Mouse (Mus musculus): ENCODE results near the gene Gm12184.

Gene Gm12184

DNA sequence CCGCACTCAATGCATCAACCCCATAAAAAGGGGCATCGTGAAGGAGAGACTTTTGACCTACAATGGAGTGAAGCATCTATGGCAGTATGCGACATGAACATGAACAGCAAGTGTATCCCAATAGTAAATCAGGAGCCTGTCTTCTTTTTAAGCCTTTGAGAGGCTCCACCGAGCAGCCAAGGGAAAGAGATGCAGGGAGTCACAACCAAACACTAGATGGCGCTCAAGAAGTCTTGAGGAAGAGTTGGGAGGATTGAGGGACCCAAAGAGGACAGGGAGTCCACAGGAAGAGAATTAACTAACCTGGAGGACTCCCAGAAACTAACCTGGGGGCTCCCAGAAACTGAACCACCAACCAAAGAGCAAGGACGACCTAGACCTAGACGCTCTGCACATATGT, 47.0 kb downstream of the Gm12184 start:
- no peaks in the 10 kb centered on the region for H3K9me3 ChIP-seq (ENCODE audit: low read length)
- H3K4me1 ChIP-seq (replicated peaks; ENCODE audit: low read depth, low read length), result peaks cover 42% of the 10 kb centered on the region
- TF ChIP-seq CTCF (conservative IDR thresholded peaks at IDR 0.05; ENCODE audit: low read length) (peak; percentile 81), NANOG (IDR thresholded peaks at IDR 0.05; ENCODE audit: borderline replicate concordance, low read length) (no peak), POU5F1 (IDR thresholded peaks at IDR 0.05; ENCODE audit: borderline replicate concordance, low read length) (no peak)

DNA sequence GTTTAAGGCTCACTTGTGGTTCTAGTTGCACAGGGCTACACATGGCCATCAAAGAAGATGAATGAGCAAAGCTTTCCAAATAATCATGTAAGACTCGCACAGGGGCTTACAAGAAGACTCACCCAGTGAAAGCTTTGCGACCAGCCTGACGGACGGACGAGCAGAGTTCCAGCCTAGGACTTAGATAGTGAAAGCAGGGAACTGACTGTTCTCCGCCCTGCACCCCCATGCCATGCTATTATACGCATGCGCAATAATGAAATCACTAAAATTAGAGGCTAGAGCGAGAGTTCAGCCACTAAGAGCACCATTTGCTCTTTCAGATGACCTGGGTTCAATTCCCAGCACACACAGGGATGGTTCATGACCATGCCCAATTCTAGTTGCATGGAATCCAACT, 49.2 kb downstream of the Gm12184 start:
- H3K4me1 ChIP-seq (replicated peaks; ENCODE audit: low read depth, low read length), result peaks cover 33% of the 10 kb centered on the region
- H3K9me3 ChIP-seq (ENCODE audit: low read length), result no peaks in the 10 kb centered on the region
- H3K27me3 ChIP-seq (ENCODE audit: insufficient read depth, low read length), result no peaks in the 10 kb centered on the region
- TF ChIP-seq CTCF (conservative IDR thresholded peaks at IDR 0.05; ENCODE audit: low read length), result no peak
- TF ChIP-seq NANOG (IDR thresholded peaks at IDR 0.05; ENCODE audit: borderline replicate concordance, low read length), result no peak
- no peak for TF ChIP-seq POU5F1 (IDR thresholded peaks at IDR 0.05; ENCODE audit: borderline replicate concordance, low read length)
- no peaks in the 10 kb centered on the region for H3K36me3 ChIP-seq (ENCODE audit: insufficient read depth, low read length)
- no peak overlapping the region for H3K4me3 ChIP-seq (replicated peaks; ENCODE audit: low read length)

More for the DNA sequence above, 47.0 kb downstream of the Gm12184 start:
- Histone ChIP-seq H3K4me3 (replicated peaks; ENCODE audit: low read length) (peak overlapping the region; percentile 73), H3K36me3 (ENCODE audit: insufficient read depth, low read length) (no peaks in the 10 kb centered on the region), H3K27me3 (ENCODE audit: insufficient read depth, low read length) (no peaks in the 10 kb centered on the region)

DNA sequence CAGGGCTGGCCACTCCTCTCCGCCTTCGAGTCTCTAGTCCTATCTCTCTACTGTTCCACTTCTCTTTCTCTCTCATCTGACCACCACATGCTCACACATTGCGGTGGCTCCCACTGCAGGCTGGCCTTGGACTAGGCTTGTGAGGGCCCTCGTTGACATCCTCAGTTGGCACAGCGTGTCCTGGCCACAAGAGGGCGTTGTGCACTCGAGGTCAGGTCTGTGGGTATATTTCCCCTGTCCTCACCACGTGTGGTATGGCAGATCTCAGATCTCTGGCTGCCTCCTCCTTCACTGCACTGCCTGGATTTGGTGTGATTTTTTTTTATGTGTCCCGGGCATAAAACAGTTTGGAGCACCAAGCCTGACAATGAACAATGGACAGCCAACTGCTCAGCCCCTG, 49.8 kb downstream of the Gm12184 start:
- H3K4me1 ChIP-seq (replicated peaks; ENCODE audit: low read depth, low read length), result peaks cover 33% of the 10 kb centered on the region
- H3K27me3 ChIP-seq (ENCODE audit: insufficient read depth, low read length), result no peaks in the 10 kb centered on the region
- no peak for TF ChIP-seq POU5F1 (IDR thresholded peaks at IDR 0.05; ENCODE audit: borderline replicate concordance, low read length)
- TF ChIP-seq CTCF (conservative IDR thresholded peaks at IDR 0.05; ENCODE audit: low read length), result peak; percentile 69
- H3K4me3 ChIP-seq (replicated peaks; ENCODE audit: low read length), result no peak overlapping the region
- no peaks in the 10 kb centered on the region for H3K9me3 ChIP-seq (ENCODE audit: low read length)
- no peaks in the 10 kb centered on the region for H3K36me3 ChIP-seq (ENCODE audit: insufficient read depth, low read length)

DNA sequence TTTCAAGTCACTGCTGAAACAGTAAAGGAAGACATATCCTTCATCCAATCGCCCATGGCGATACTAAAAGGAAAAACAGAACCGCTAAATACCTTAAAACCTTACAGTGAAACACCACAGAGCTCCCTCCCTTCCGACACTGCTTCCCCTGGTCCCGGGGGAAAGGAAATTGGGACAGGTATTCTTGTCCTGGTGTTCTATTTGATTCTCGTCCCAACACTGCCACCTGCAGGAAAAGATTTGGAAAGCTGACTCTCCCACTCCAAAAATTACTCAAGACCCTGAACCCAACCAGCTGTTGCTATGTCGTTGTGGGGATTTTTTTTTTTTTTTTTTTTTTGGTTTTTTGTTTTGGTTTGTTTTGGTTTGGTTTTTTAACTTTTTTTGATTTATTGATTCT, 51.0 kb downstream of the Gm12184 start:
- Histone ChIP-seq H3K9me3 (ENCODE audit: low read length) (no peaks in the 10 kb centered on the region), H3K36me3 (ENCODE audit: insufficient read depth, low read length) (no peaks in the 10 kb centered on the region), H3K27me3 (ENCODE audit: insufficient read depth, low read length) (no peaks in the 10 kb centered on the region), H3K4me3 (replicated peaks; ENCODE audit: low read length) (no peak overlapping the region), H3K4me1 (replicated peaks; ENCODE audit: low read depth, low read length) (peaks cover 26% of the 10 kb centered on the region)
- no peak for TF ChIP-seq POU5F1 (IDR thresholded peaks at IDR 0.05; ENCODE audit: borderline replicate concordance, low read length)
- TF ChIP-seq CTCF (conservative IDR thresholded peaks at IDR 0.05; ENCODE audit: low read length), result peak; percentile 53
- no peak for TF ChIP-seq NANOG (IDR thresholded peaks at IDR 0.05; ENCODE audit: borderline replicate concordance, low read length)
